Mouse (Mus musculus): ENCODE results near the gene Leap2. TPM values are rescaled to one million over a fixed set of nuclear protein-coding genes. Genes with fewer than 3 reads are reported as not detected.
"Not testable (repeated sequence)": the region's sequence is repeated elsewhere in the genome, so short reads cannot be mapped to it uniquely, and the experiment has no call there.

The Leap2 gene
- polyA plus RNA-seq, 1 experiment from 2014 or later, result 1,459 TPM

- Histone ChIP-seq H3K9me3 (ENCODE audit: control insufficient read depth) (no peaks in the 10 kb centered on the region), H3K4me1 (replicated peaks; ENCODE audit: control insufficient read depth, insufficient read depth, low read length) (peaks cover 9% of the 10 kb centered on the region; the same call in 1 of the 2 replicates), H3K36me3 (ENCODE audit: control insufficient read depth, insufficient read depth) (peaks cover 18% of the 10 kb centered on the region), H3K4me3 (ENCODE audit: low read depth, low read length) (no peak overlapping the region), H3K27ac (ENCODE audit: low read depth, low read length) (peak overlapping the region; percentile 95), H3K27me3 (replicated peaks; ENCODE audit: control insufficient read depth, insufficient read depth, low read length) (no peaks in the 10 kb centered on the region), H3K4me2 (replicated peaks; ENCODE audit: low read depth) (no peak overlapping the region), H3K9ac (ENCODE audit: low read depth, low read length) (no peak overlapping the region)
- TF ChIP-seq CTCF (IDR thresholded peaks at IDR 0.05; ENCODE audit: low read depth), result no peak
- WGBS, result 61% methylated on average over 3 of the region's 3 CpGs
- ATAC-seq, result no peak
Measured at GRCm38 (mm10) chr11:53427993-53428715, 5.2 kb upstream of the Leap2 start.

- not testable (repeated sequence) for ATAC-seq; H3K9me3 ChIP-seq (ENCODE audit: control insufficient read depth); H3K27me3 ChIP-seq (replicated peaks; ENCODE audit: control insufficient read depth, insufficient read depth, low read length); H3K9ac ChIP-seq (ENCODE audit: low read depth, low read length); H3K4me2 ChIP-seq (replicated peaks; ENCODE audit: low read depth); H3K4me1 ChIP-seq (replicated peaks; ENCODE audit: control insufficient read depth, insufficient read depth, low read length); H3K4me3 ChIP-seq (ENCODE audit: low read depth, low read length)
- 79% methylated on average over 3 of the region's 3 CpGs for WGBS
- Histone ChIP-seq H3K36me3 (ENCODE audit: control insufficient read depth, insufficient read depth) (peaks cover 18% of the 10 kb centered on the region), H3K27ac (ENCODE audit: low read depth, low read length) (0 out of 2 replicates have a peak overlapping the region, but pooled peaks have one; percentile 95)
Measured at GRCm38 (mm10) chr11:53426914-53427313, 3.9 kb upstream of the Leap2 start.

- Histone ChIP-seq H3K9me3 (ENCODE audit: control insufficient read depth) (no peaks in the 10 kb centered on the region), H3K27ac (ENCODE audit: low read depth, low read length) (peak overlapping the region; percentile 73), H3K9ac (ENCODE audit: low read depth, low read length) (no peak overlapping the region), H3K4me1 (replicated peaks; ENCODE audit: control insufficient read depth, insufficient read depth, low read length) (peaks cover 4% of the 10 kb centered on the region; the same call in 1 of the 2 replicates), H3K36me3 (ENCODE audit: control insufficient read depth, insufficient read depth) (peaks cover 18% of the 10 kb centered on the region), H3K4me3 (ENCODE audit: low read depth, low read length) (no peak overlapping the region), H3K27me3 (replicated peaks; ENCODE audit: control insufficient read depth, insufficient read depth, low read length) (no peaks in the 10 kb centered on the region), H3K4me2 (replicated peaks; ENCODE audit: low read depth) (no peak overlapping the region)
- WGBS, result 57% methylated on average over 6 of the region's 6 CpGs
- ATAC-seq, result no peak; the same call in 1 of the 2 replicates
- no peak for TF ChIP-seq CTCF (IDR thresholded peaks at IDR 0.05; ENCODE audit: low read depth)
Measured at GRCm38 (mm10) chr11:53425711-53426255, 2.8 kb upstream of the Leap2 start.

GRCm38 (mm10) chr11:53425251-53425650, 2.3 kb upstream of the Leap2 start:
- Histone ChIP-seq H3K9me3 (ENCODE audit: control insufficient read depth) (no peaks in the 10 kb centered on the region), H3K4me3 (ENCODE audit: low read depth, low read length) (no peak overlapping the region), H3K27me3 (replicated peaks; ENCODE audit: control insufficient read depth, insufficient read depth, low read length) (no peaks in the 10 kb centered on the region), H3K9ac (ENCODE audit: low read depth, low read length) (no peak overlapping the region), H3K36me3 (ENCODE audit: control insufficient read depth, insufficient read depth) (peaks cover 20% of the 10 kb centered on the region), H3K27ac (ENCODE audit: low read depth, low read length) (peak overlapping the region; percentile 73), H3K4me2 (replicated peaks; ENCODE audit: low read depth) (no peak overlapping the region), H3K4me1 (replicated peaks; ENCODE audit: control insufficient read depth, insufficient read depth, low read length) (peaks cover 4% of the 10 kb centered on the region; the same call in 1 of the 2 replicates)
- WGBS, result 57% methylated on average over 3 of the region's 3 CpGs
- TF ChIP-seq CTCF (IDR thresholded peaks at IDR 0.05; ENCODE audit: low read depth), result no peak
- ATAC-seq, result no peak

GRCm38 (mm10) chr11:53424826-53425225, 1.9 kb upstream of the Leap2 start:
- ATAC-seq, result no peak
- Histone ChIP-seq H3K4me3 (ENCODE audit: low read depth, low read length) (no peak overlapping the region), H3K27ac (ENCODE audit: low read depth, low read length) (peak overlapping the region; percentile 73), H3K4me2 (replicated peaks; ENCODE audit: low read depth) (no peak overlapping the region), H3K27me3 (replicated peaks; ENCODE audit: control insufficient read depth, insufficient read depth, low read length) (no peaks in the 10 kb centered on the region), H3K9me3 (ENCODE audit: control insufficient read depth) (no peaks in the 10 kb centered on the region), H3K36me3 (ENCODE audit: control insufficient read depth, insufficient read depth) (peaks cover 21% of the 10 kb centered on the region), H3K4me1 (replicated peaks; ENCODE audit: control insufficient read depth, insufficient read depth, low read length) (peaks cover 4% of the 10 kb centered on the region; the same call in 1 of the 2 replicates), H3K9ac (ENCODE audit: low read depth, low read length) (no peak overlapping the region)
- no peak for TF ChIP-seq CTCF (IDR thresholded peaks at IDR 0.05; ENCODE audit: low read depth)
- WGBS, result 65% methylated on average over 2 of the region's 2 CpGs

- Histone ChIP-seq H3K27ac (ENCODE audit: low read depth, low read length) (peak overlapping the region; percentile 82), H3K4me2 (replicated peaks; ENCODE audit: low read depth) (no peak overlapping the region), H3K4me1 (replicated peaks; ENCODE audit: control insufficient read depth, insufficient read depth, low read length) (no peaks in the 10 kb centered on the region; the same call in 1 of the 2 replicates), H3K36me3 (ENCODE audit: control insufficient read depth, insufficient read depth) (peaks cover 34% of the 10 kb centered on the region), H3K9me3 (ENCODE audit: control insufficient read depth) (no peaks in the 10 kb centered on the region), H3K9ac (ENCODE audit: low read depth, low read length) (no peak overlapping the region), H3K4me3 (ENCODE audit: low read depth, low read length) (no peak overlapping the region), H3K27me3 (replicated peaks; ENCODE audit: control insufficient read depth, insufficient read depth, low read length) (no peaks in the 10 kb centered on the region)
- TF ChIP-seq CTCF (IDR thresholded peaks at IDR 0.05; ENCODE audit: low read depth), result no peak
- ATAC-seq, result peak; percentile 85
Measured at GRCm38 (mm10) chr11:53418048-53418447, 4.9 kb downstream of the Leap2 start.
